Mouse (Mus musculus) ES-E14 (cell line): ENCODE data around the gene Herc1. TPM values are rescaled to one million over a fixed set of nuclear protein-coding genes. Genes with fewer than 3 reads are reported as not detected.

Experiments
- DNase-seq: peaks from one replicate; pipeline ENCODE4 v3.0.0-alpha.2; 2013; ENCODE audit warnings: low read depth, low spot score
- H3K27ac ChIP-seq: 2 replicates; pipeline ENCODE4 v1.5.1; 2012; ENCODE audit warnings: low read depth, mild to moderate bottlenecking, low read length, moderate library complexity, mixed read lengths; ENCODE audit not compliant: poor library complexity, insufficient read depth, severe bottlenecking
- H3K36me3 ChIP-seq: 2 replicates; pipeline ENCODE4 v1.6.1; 2012; ENCODE audit warnings: mild to moderate bottlenecking, low read length, moderate library complexity, mixed read lengths; ENCODE audit not compliant: control insufficient read depth, poor library complexity, insufficient read depth, severe bottlenecking
- H3K4me1 ChIP-seq, 2 experiments: fragments of 150-350 bp in 1 of 2; sonication (generic) in 1 of 2; 2 replicates each; pipeline ENCODE4 v1.6.1; 2012; ENCODE audit warnings: low read length in 2 of 2, mild to moderate bottlenecking in 1 of 2, mixed read lengths in 1 of 2; ENCODE audit not compliant: control insufficient read depth in 2 of 2, insufficient read depth in 2 of 2, poor library complexity in 1 of 2
- H3K4me3 ChIP-seq, 2 experiments: fragments of 150-350 bp in 1 of 2; sonication (generic) in 1 of 2; 2 replicates each; pipeline ENCODE4 v1.5.1; 2012; ENCODE audit warnings: low read length in 2 of 2, low read depth in 1 of 2, mild to moderate bottlenecking in 1 of 2, mixed read lengths in 1 of 2; ENCODE audit not compliant: insufficient read depth in 1 of 2, poor library complexity in 1 of 2, severe bottlenecking in 1 of 2
- H3K9ac ChIP-seq: 2 replicates; pipeline ENCODE4 v1.6.1; 2012; ENCODE audit warnings: low read depth, mild to moderate bottlenecking, low read length, mixed read lengths; ENCODE audit not compliant: poor library complexity, insufficient read depth, severe bottlenecking
- H3K9me3 ChIP-seq: fragments of 150-350 bp; sonication (generic); 2 replicates; pipeline ENCODE4 v1.6.1; 2012; ENCODE audit warnings: low read depth, mild to moderate bottlenecking, low read length; ENCODE audit not compliant: control insufficient read depth, insufficient read depth
- CHD2 ChIP-seq: IDR thresholded peaks from 2 replicates; pipeline ENCODE4 v1.6.1; 2014; ENCODE audit warnings: mild to moderate bottlenecking, low read depth, low read length, inconsistent platforms
- HCFC1 ChIP-seq: IDR thresholded peaks from 2 replicates; pipeline ENCODE4 v1.6.1; 2012; ENCODE audit warnings: low read length, inconsistent platforms, borderline replicate concordance; ENCODE audit not compliant: insufficient read depth
- MAFK ChIP-seq: IDR thresholded peaks from 2 replicates; pipeline ENCODE4 v1.6.1; 2014; ENCODE audit warnings: mild to moderate bottlenecking, low read depth, low read length, inconsistent platforms; ENCODE audit not compliant: insufficient read depth
- ZC3H11A ChIP-seq: IDR thresholded peaks from 2 replicates; pipeline ENCODE4 v1.6.1; 2012; ENCODE audit warnings: low read depth, mild to moderate bottlenecking, inconsistent platforms, low read length, borderline replicate concordance
- ZNF384 ChIP-seq: IDR thresholded peaks from 2 replicates; pipeline ENCODE4 v1.6.1; 2012; ENCODE audit warnings: low read depth, low read length, inconsistent platforms
- in situ Hi-C, 2 experiments: fragments of 600-800 bp; cut with MboI; formaldehyde crosslinking; loops; one replicate each; pipeline ENCODE4 v1.15.1; 2025; ENCODE audit warnings: low sequenced_read_pairs in 2 of 2, inconsistent platforms in 1 of 2; ENCODE audit not compliant: unreplicated experiment in 2 of 2
- total RNA-seq: library from RNA; depleted of rRNA; stranded (reverse); fragments of 300-350 nt; gene quantifications from 2 replicates; pipeline ENCODE4 v1.2.3, GENCODE M21; 2012; rRNA removed

Gene Herc1
- total RNA-seq = 39.3 and 43.3 TPM in 2 replicates

DNA sequence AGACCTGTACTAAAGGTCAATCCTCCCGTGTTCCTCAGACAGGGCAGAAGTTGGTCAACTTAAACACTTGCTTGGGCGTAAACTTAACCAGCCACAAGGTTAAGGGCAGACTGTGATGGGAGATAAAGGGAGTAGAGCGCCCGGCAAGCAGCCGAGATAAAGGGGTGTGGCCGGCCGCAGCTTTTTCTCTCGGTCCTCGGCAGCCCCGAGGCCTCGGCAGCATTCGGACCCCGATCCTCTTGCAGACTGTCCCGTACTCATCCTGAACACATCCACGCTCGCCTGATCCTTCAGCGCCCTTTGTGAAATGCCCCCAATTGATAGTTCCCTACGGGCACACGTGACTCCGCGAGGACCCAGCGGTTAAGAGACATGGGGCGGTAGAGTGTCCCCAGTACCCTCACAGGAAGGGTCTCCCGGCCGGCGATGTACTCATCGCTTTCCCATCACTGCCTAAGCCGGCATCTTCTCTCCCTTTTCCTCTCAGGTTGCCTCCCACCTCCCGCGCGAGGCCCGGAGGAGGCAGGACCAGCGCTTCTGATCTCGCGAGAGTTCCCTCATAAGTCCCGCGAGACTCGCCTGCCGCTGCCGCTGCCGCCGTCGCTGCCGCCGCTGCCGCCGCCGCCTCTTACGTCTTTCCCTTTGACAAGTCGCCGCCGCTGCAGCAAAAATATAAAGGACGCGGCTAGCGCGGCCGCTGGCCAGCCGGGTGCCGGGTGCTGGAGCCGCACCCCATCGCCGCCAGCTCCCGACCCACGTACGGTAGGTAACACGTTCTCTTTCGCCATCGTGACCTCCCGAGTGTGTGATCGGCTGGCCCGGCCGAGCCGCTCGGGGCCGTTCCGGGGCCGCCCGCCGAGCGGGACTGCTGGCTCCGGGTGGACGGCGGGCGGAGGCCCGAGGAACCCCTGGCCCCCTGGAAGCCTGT lies at the start of gene Herc1:
Gene Herc1 (plus strand): TSS at position 591 of the 928 bp plus-strand sequence.
- in situ Hi-C loops = no loop called here

DNA sequence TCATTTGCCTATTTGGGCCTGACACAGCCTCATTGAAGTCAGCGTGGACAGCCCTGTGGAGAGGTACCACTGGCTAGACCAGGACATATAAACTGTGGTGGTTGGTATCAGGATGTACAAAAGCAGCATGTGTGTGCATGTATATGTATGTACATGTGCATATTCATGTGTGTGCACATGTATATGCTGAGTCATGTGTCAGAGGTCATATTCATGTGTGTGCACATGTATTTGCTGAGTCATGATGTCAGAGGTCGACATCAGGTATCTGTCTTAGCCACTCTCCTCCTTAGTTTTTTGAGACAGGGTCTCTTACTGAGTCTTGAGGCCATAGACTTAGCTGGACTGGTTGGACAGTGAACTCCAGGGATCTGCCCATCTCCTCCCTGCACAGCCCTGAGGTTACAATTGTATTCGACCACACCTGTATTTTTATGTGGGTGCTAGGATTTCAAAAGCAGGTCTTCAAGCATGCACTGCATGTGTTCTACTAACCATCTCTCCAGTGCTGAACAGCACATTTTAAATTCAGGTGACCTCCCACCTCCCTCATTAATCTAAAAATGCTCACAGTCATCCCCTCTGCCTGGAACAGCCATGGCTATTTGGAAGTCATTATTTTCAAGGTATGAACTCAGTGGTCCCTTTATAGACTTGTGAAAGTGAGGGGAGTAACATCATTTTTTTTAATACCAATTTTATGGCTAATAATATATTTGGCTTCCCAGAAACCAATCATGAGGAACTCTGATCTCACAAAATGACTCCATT lies 45.7 kb upstream of the Herc1 start:
- no peak for DNase-seq
- Histone ChIP-seq H3K9ac (no peak overlapping the region), H3K4me1 (no peaks in the 10 kb centered on the region), H3K36me3 (no peaks in the 10 kb centered on the region), H3K27ac (no peak overlapping the region), H3K9me3 (no peaks in the 10 kb centered on the region), H3K4me3 (no peak overlapping the region)
- TF ChIP-seq CHD2 (no peak), ZC3H11A (no peak), MAFK (peak; percentile 40; the same call in 1 of the 2 replicates)
- in situ Hi-C loops = no loop called here

More for the DNA sequence above, at the start of gene Herc1:
- H3K27ac ChIP-seq = peak within 1 kb of the TSS; percentile 38
- peak within 1 kb of the TSS; percentile 92 for H3K9ac ChIP-seq
- no peaks in the 10 kb centered on the region for H3K36me3 ChIP-seq
- DNase-seq = peak; percentile 93
- H3K4me3 ChIP-seq = peak within 1 kb of the TSS; percentile 71 to 93
- no peak for TF ChIP-seq ZNF384
- TF ChIP-seq MAFK = no peak
- no peak for TF ChIP-seq ZC3H11A
- TF ChIP-seq HCFC1 = peak; percentile 58; the same call in 1 of the 2 replicates
- TF ChIP-seq CHD2 = peak; percentile 97
- no peaks in the 10 kb centered on the region for H3K9me3 ChIP-seq
- H3K4me1 ChIP-seq = peaks cover 0 to 8% of the 10 kb centered on the region in 2 experiments; a peak in 1 of 4 replicates

DNA sequence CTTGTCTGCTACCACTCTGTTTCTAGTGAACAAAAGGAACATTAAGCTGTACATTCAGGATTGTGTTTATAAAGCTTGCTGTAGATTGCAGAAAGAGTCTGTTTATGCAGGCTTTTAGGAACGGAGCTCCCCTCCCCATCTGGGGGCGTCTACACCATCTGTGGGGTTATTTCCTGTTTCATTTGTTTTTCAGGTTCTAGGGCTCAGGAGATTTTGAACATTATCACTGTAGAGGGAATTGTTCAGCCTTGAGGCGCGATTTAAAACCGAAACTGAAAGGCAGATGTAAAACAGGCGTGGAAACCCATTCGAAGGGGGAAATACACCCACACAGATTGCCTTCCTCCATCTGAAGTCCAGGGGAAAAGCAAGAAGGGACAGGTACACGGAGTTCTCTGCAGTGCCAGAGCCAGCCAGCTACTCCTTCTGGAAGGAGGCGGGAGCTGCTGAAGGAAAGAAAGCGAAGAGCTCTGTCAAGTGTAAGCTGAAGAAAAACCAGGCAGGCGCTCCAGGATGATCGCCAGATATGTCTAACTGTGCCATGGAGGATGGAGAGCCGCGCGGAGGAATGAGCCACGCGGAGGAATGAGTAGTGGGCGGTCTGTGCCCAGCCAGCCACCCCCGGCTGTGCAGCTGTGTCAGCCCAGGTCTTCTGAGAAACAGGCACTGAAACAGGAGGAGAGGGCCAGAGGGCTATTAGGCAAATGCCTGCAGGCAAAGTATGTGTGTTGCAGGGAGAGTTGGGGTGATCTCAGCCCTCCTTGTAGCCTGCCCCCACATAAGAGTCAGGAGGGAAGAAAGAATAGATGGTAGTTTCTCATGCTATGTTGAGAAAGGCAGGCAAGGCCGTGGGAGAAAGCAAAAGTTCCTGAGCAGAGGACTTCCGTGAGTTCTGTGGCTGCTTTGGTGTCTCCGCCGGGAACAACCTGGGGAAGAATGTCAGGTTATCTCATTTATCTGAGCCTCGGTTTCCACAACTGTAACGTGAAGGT lies 44.8 kb upstream of the Herc1 start:
- DNase-seq = no peak
- in situ Hi-C loops = no loop called here
- Histone ChIP-seq H3K9me3 (no peaks in the 10 kb centered on the region), H3K9ac (no peak overlapping the region), H3K4me3 (no peak overlapping the region; a peak in 1 of 4 replicates), H3K27ac (no peak overlapping the region), H3K4me1 (no peaks in the 10 kb centered on the region), H3K36me3 (no peaks in the 10 kb centered on the region)
- TF ChIP-seq MAFK (no peak), ZNF384 (no peak), ZC3H11A (no peak), HCFC1 (no peak), CHD2 (no peak)

DNA sequence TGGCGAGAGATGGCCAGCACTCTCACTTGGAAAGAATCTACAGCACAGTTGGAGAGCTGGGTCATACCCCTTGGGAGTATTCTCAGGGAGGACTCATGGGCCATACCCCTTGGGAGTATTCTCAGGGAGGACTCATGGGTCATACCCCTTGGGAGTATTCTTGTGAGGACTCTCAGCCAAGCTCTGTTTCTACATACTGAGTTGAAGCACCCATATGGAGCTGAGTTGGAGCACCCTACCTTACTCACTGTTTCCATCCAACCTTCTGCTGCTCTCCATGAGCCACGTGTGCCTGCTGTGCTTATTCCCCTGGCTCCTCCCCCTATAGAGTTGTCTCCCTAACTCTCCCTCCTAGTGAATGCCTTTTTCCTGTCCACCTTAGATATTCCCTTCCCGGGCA lies 43.8 kb upstream of the Herc1 start:
- H3K4me3 ChIP-seq = no peak overlapping the region
- H3K9ac ChIP-seq = no peak overlapping the region
- H3K27ac ChIP-seq = no peak overlapping the region
- H3K4me1 ChIP-seq = peaks cover 0 to under 1% of the 10 kb centered on the region in 2 experiments; a peak in 1 of 4 replicates
- no peaks in the 10 kb centered on the region for H3K36me3 ChIP-seq
- in situ Hi-C loops = no loop called here
- DNase-seq = no peak
- no peaks in the 10 kb centered on the region for H3K9me3 ChIP-seq
- TF ChIP-seq ZC3H11A = no peak
- no peak for TF ChIP-seq CHD2
- TF ChIP-seq HCFC1 = no peak
- no peak for TF ChIP-seq ZNF384
- TF ChIP-seq MAFK = no peak
